Mouse (Mus musculus) heart, embryonic 15.5 days (tissue): ENCODE measurements around the gene Vmn2r16. TPM values are rescaled to one million over a fixed set of nuclear protein-coding genes. Genes with fewer than 3 reads are reported as not detected.

Experiments used
- ATAC-seq: fragments of 200-750 bp; cut with Nextera tagmentation; replicated peaks from 2 replicates; pipeline ENCODE4 v1.8.0; 2017; ENCODE audit warnings: low read depth, moderate TSS enrichment; ENCODE audit not compliant: insufficient number of reproducible peaks, insufficient read depth, low FRiP score
- H3K27ac ChIP-seq: fragments of 300-500 bp; sonication (generic); 2 replicates; pipeline ENCODE4 v1.5.1; 2015; ENCODE audit warnings: mild to moderate bottlenecking, inconsistent platforms
- H3K27me3 ChIP-seq: fragments of 300-500 bp; sonication (generic); 2 replicates; pipeline ENCODE4 v1.6.1; 2015; ENCODE audit warnings: inconsistent platforms
- H3K36me3 ChIP-seq: fragments of 300-500 bp; sonication (generic); 2 replicates; pipeline ENCODE4 v1.6.1; 2015; ENCODE audit warnings: mild to moderate bottlenecking, inconsistent platforms
- H3K4me1 ChIP-seq: fragments of 300-500 bp; sonication (generic); replicated peaks from 2 replicates; pipeline ENCODE4 v1.6.1; 2015; ENCODE audit warnings: inconsistent platforms
- H3K4me2 ChIP-seq: fragments of 300-500 bp; sonication (generic); 2 replicates; pipeline ENCODE4 v1.6.1; 2015; ENCODE audit warnings: inconsistent platforms, mild to moderate bottlenecking, moderate library complexity
- H3K4me3 ChIP-seq: fragments of 300-500 bp; sonication (generic); 2 replicates; pipeline ENCODE4 v1.5.1; 2015; ENCODE audit warnings: mild to moderate bottlenecking, inconsistent platforms
- H3K9ac ChIP-seq: fragments of 300-500 bp; sonication (generic); 2 replicates; pipeline ENCODE4 v1.6.1; 2015; ENCODE audit warnings: mild to moderate bottlenecking, inconsistent platforms
- H3K9me3 ChIP-seq: fragments of 300-500 bp; sonication (generic); replicated peaks from 2 replicates; pipeline ENCODE4 v1.6.1; 2016; ENCODE audit warnings: inconsistent platforms
- WGBS: fragments of 180-500 bp; shearing (Covaris S2); methylation state at CpG from one replicate; pipeline ENCODE4 v1.1.7; 2015; ENCODE audit warnings: mixed read lengths; 5-methylcytosine and 5-hydroxymethylcytosine counted together
- polyA plus RNA-seq: library from polyadenylated mRNA; unstranded; fragments of >200 nt; fragmentation: Nextera tagmentation; extraction: Ambion mirVana; gene quantifications from 2 replicates; pipeline ENCODE4 v1.2.1, GENCODE M21; 2015

Vmn2r16 gene
- not detected in 2 replicates for polyA plus RNA-seq

GRCm38 (mm10) chr5:109329862-109330261 lies at the start of gene Vmn2r16:
Gene Vmn2r16, plus strand, starts transcription at chr5:109330162.
- peaks cover 9% of the 10 kb centered on the region for H3K9me3 ChIP-seq
- no peaks in the 10 kb centered on the region for H3K27me3 ChIP-seq
- H3K9ac ChIP-seq = no peak within 1 kb of the TSS
- 45% methylated on average over 2 of the region's 2 CpGs for WGBS
- no peak for ATAC-seq
- H3K36me3 ChIP-seq = no peaks in the 10 kb centered on the region
- no peaks in the 10 kb centered on the region for H3K4me1 ChIP-seq
- no peak within 1 kb of the TSS for H3K4me3 ChIP-seq
- H3K4me2 ChIP-seq = no peak within 1 kb of the TSS
- no peak within 1 kb of the TSS for H3K27ac ChIP-seq

GRCm38 (mm10) chr5:109294655-109295054 lies 35.3 kb upstream of the Vmn2r16 start:
- H3K36me3 ChIP-seq = no peaks in the 10 kb centered on the region
- 64% methylated on average over 3 of the region's 3 CpGs for WGBS
- no peak for ATAC-seq

GRCm38 (mm10) chr5:109297544-109297943 lies 32.4 kb upstream of the Vmn2r16 start, which contains the start of gene Vmn2r15:
Gene Vmn2r15, minus strand, starts transcription at chr5:109297644.
- Histone ChIP-seq H3K36me3 (no peaks in the 10 kb centered on the region), H3K4me3 (no peak within 1 kb of the TSS), H3K4me1 (no peaks in the 10 kb centered on the region), H3K4me2 (no peak within 1 kb of the TSS), H3K9me3 (no peaks in the 10 kb centered on the region), H3K27me3 (no peaks in the 10 kb centered on the region), H3K9ac (no peak within 1 kb of the TSS), H3K27ac (no peak within 1 kb of the TSS)
- ATAC-seq = no peak
- 41% methylated on average over 3 of the region's 3 CpGs for WGBS

More at GRCm38 (mm10) chr5:109294655-109295054, 35.3 kb upstream of the Vmn2r16 start:
- Histone ChIP-seq H3K9me3 (no peaks in the 10 kb centered on the region), H3K27me3 (no peaks in the 10 kb centered on the region), H3K4me1 (no peaks in the 10 kb centered on the region), H3K27ac (no peak overlapping the region), H3K9ac (no peak overlapping the region), H3K4me2 (no peak overlapping the region), H3K4me3 (no peak overlapping the region)

- WGBS = 53% methylated on average over 2 of the region's 2 CpGs
- H3K9me3 ChIP-seq = no peaks in the 10 kb centered on the region; the same call in 1 of the 2 replicates
- no peak for ATAC-seq
Measured at GRCm38 (mm10) chr5:109419388-109419787, 89.4 kb downstream of the Vmn2r16 start, which contains the start of gene Vmn2r17. Gene Vmn2r17, plus strand, starts transcription at chr5:109419688.

More at GRCm38 (mm10) chr5:109419388-109419787, 89.4 kb downstream of the Vmn2r16 start, which contains the start of gene Vmn2r17:
- H3K27me3 ChIP-seq = no peaks in the 10 kb centered on the region
- no peaks in the 10 kb centered on the region for H3K4me1 ChIP-seq
- no peaks in the 10 kb centered on the region for H3K36me3 ChIP-seq
- no peak within 1 kb of the TSS for H3K27ac ChIP-seq
- H3K9ac ChIP-seq = no peak within 1 kb of the TSS
- H3K4me2 ChIP-seq = no peak within 1 kb of the TSS
- no peak within 1 kb of the TSS for H3K4me3 ChIP-seq

Other genes starting within 250 kb of the Vmn2r16 start
- gene Vmn2r12, start 232.2 kb upstream of the Vmn2r16 start, polyA plus RNA-seq = not detected in 2 replicates
- not detected in 2 replicates for gene Vmn2r13, start 138.0 kb upstream of the Vmn2r16 start, polyA plus RNA-seq
- not detected in 2 replicates for gene Vmn2r14, start 105.5 kb upstream of the Vmn2r16 start, polyA plus RNA-seq
- not detected in 2 replicates for gene Vmn2r15, start 32.5 kb upstream of the Vmn2r16 start, polyA plus RNA-seq
- not detected in 2 replicates for gene Vmn2r17, start 89.5 kb downstream of the Vmn2r16 start, polyA plus RNA-seq
- gene Crlf2, start 228.8 kb downstream of the Vmn2r16 start, polyA plus RNA-seq = 8.0 and 11.1 TPM in 2 replicates